Mouse (Mus musculus) heart, embryonic 16.5 days (tissue): ENCODE measurements around the gene Fcgr2b. TPM values are rescaled to one million over a fixed set of nuclear protein-coding genes. Genes with fewer than 3 reads are reported as not detected.

Experiments used
- ATAC-seq: fragments of 200-750 bp; cut with Nextera tagmentation; replicated peaks from 2 replicates; pipeline ENCODE4 v1.8.0; 2017; ENCODE audit warnings: moderate number of reproducible peaks; ENCODE audit not compliant: insufficient read depth, low FRiP score; ENCODE audit errors: extremely low read depth
- H3K27ac ChIP-seq: fragments of 300-500 bp; sonication (generic); 2 replicates; pipeline ENCODE4 v1.5.1; 2014; ENCODE audit warnings: mild to moderate bottlenecking, low read length, control low read depth, moderate library complexity
- H3K27me3 ChIP-seq: fragments of 300-500 bp; sonication (generic); 2 replicates; pipeline ENCODE4 v1.6.1; 2014; ENCODE audit warnings: low read length, mixed read lengths; ENCODE audit not compliant: control insufficient read depth, insufficient read depth
- H3K36me3 ChIP-seq: fragments of 300-500 bp; sonication (generic); 2 replicates; pipeline ENCODE4 v1.6.1; 2014; ENCODE audit not compliant: control insufficient read depth, insufficient read depth
- H3K4me1 ChIP-seq: fragments of 300-500 bp; sonication (generic); 2 replicates; pipeline ENCODE4 v1.6.1; 2014; ENCODE audit warnings: low read length, mixed read lengths; ENCODE audit not compliant: control insufficient read depth, insufficient read depth
- H3K4me2 ChIP-seq: fragments of 300-500 bp; sonication (generic); 2 replicates; pipeline ENCODE4 v1.6.1; 2014; ENCODE audit warnings: low read depth, mild to moderate bottlenecking, control low read depth, low read length
- H3K4me3 ChIP-seq: fragments of 300-500 bp; sonication (generic); 2 replicates; pipeline ENCODE4 v1.5.1; 2014; ENCODE audit warnings: mild to moderate bottlenecking, control low read depth, low read length
- H3K9ac ChIP-seq: fragments of 300-500 bp; sonication (generic); 2 replicates; pipeline ENCODE4 v1.6.1; 2014; ENCODE audit warnings: low read length, control low read depth
- H3K9me3 ChIP-seq: fragments of 300-500 bp; sonication (generic); replicated peaks from 2 replicates; pipeline ENCODE4 v1.6.1; 2016; ENCODE audit warnings: low read length; ENCODE audit not compliant: control insufficient read depth
- WGBS: fragments of 180-500 bp; shearing (Covaris S2); extraction: QIAGEN DNeasy Blood & Tissue Kit; methylation state at CpG from one replicate; pipeline ENCODE4 v1.1.7; 2014; 5-methylcytosine and 5-hydroxymethylcytosine counted together
- polyA plus RNA-seq: library from polyadenylated mRNA; unstranded; fragments of >200 nt; fragmentation: Nextera tagmentation; extraction: Ambion mirVana; gene quantifications from 2 replicates; pipeline ENCODE4 v1.2.1, GENCODE M21; 2015

The Fcgr2b gene
- polyA plus RNA-seq, 1 experiment from 2014 or later: 3.0 TPM

DNA sequence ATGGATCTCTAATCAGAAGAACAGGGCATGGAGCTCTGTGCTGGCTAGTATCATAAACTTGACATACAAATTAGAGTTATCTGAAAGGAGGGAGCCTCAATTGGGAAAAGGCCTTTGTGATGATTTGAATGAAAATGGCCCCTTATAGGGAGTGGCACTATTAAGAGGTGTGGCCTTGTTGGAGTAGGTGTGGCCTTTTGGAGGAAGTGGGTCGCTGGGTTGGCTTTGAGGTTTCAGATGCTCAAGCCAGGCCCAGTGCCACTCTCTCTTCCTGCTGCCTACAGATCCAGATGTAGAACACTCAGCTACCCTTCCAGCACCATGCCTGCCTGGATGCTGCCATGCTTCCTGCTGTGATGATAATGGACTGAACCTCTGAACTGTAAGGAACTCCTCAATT lies 7.8 kb downstream of the Fcgr2b start:
- Histone ChIP-seq H3K4me1 (no peaks in the 10 kb centered on the region), H3K4me3 (no peak overlapping the region), H3K4me2 (no peak overlapping the region), H3K27ac (no peak overlapping the region), H3K9me3 (no peaks in the 10 kb centered on the region), H3K9ac (no peak overlapping the region), H3K27me3 (no peaks in the 10 kb centered on the region), H3K36me3 (no peaks in the 10 kb centered on the region)
- WGBS: 59% methylated on average over 1 of the region's 1 CpGs
- no peak for ATAC-seq

DNA sequence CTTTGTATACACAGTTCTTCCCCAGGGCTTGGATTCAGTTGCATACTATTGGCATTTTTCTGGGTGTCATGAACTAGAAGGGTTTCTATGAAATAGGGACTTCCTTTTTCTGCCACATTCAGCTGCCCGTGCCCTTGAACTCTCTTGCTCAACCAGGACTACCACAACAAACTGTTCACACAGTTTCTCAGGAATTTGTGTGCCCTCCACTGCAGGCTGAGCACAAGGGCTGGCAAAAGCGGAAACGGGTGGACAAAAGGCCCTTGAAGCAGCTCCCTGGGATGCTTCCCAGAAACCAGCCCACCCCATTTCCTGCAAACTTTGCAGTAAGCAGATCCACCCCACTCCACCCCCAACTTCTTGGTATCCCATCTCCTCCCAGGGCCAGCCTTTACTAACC lies 8.8 kb downstream of the Fcgr2b start:
- 64% methylated on average over 3 of the region's 3 CpGs for WGBS
- no peak for ATAC-seq
- H3K27ac ChIP-seq: no peak overlapping the region

GRCm38 (mm10) chr1:170963087-170963486 lies 13.3 kb downstream of the Fcgr2b start:
- no peak overlapping the region for H3K4me2 ChIP-seq
- no peaks in the 10 kb centered on the region for H3K9me3 ChIP-seq
- H3K9ac ChIP-seq: no peak overlapping the region
- no peaks in the 10 kb centered on the region for H3K36me3 ChIP-seq
- H3K4me3 ChIP-seq: no peak overlapping the region
- H3K4me1 ChIP-seq: peaks cover 23% of the 10 kb centered on the region
- H3K27me3 ChIP-seq: no peaks in the 10 kb centered on the region
- WGBS: 55% methylated on average over 7 of the region's 7 CpGs
- ATAC-seq: peak; percentile 66; the same call in 1 of the 2 replicates
- peak overlapping the region; percentile 82; the same call in 1 of the 2 replicates for H3K27ac ChIP-seq

More for the DNA sequence above, 8.8 kb downstream of the Fcgr2b start:
- Histone ChIP-seq H3K9ac (no peak overlapping the region), H3K9me3 (no peaks in the 10 kb centered on the region), H3K4me3 (no peak overlapping the region), H3K4me1 (peaks cover 9% of the 10 kb centered on the region), H3K36me3 (no peaks in the 10 kb centered on the region), H3K27me3 (no peaks in the 10 kb centered on the region), H3K4me2 (no peak overlapping the region)

DNA sequence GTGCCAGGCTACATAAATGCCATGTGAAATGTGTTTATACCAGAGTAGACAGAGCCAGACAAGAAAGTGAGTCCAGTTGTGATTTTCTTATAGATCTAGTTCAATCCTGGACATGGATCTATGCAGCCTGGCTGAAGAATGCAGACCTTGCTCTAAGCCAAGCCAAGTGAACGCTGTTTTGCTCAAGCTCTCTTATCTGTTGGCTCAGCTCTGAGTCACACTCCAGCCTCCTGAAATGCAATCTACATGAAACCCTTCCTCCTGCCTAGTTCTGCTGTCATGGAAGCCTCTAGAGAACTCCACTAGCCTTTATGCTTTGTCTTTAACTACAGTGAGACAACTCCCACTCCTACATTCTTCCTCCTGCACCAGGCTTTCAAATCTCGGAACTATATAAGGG lies 14.0 kb downstream of the Fcgr2b start:
- 19% methylated on average over 2 of the region's 2 CpGs for WGBS
- Histone ChIP-seq H3K27ac (peak overlapping the region; percentile 82), H3K4me1 (peaks cover 23% of the 10 kb centered on the region), H3K27me3 (no peaks in the 10 kb centered on the region), H3K36me3 (no peaks in the 10 kb centered on the region), H3K4me2 (peak overlapping the region; percentile 11; the same call in 1 of the 2 replicates), H3K4me3 (no peak overlapping the region), H3K9me3 (no peaks in the 10 kb centered on the region), H3K9ac (no peak overlapping the region)
- peak; percentile 78 for ATAC-seq

- no peaks in the 10 kb centered on the region for H3K9me3 ChIP-seq
- H3K4me2 ChIP-seq: no peak overlapping the region
- H3K4me1 ChIP-seq: peaks cover 23% of the 10 kb centered on the region
- no peak overlapping the region for H3K27ac ChIP-seq
- H3K4me3 ChIP-seq: no peak overlapping the region
- no peaks in the 10 kb centered on the region for H3K27me3 ChIP-seq
- no peaks in the 10 kb centered on the region for H3K36me3 ChIP-seq
- WGBS: 86% methylated on average over 6 of the region's 6 CpGs
- no peak for ATAC-seq
- no peak overlapping the region for H3K9ac ChIP-seq
These were observed 15.2 kb downstream of the Fcgr2b start for GRCm38 (mm10) chr1:170961101-170961500.

GRCm38 (mm10) chr1:170959791-170960190 lies 16.6 kb downstream of the Fcgr2b start:
- H3K4me2 ChIP-seq: no peak overlapping the region
- peaks cover 23% of the 10 kb centered on the region for H3K4me1 ChIP-seq
- H3K9ac ChIP-seq: no peak overlapping the region
- H3K9me3 ChIP-seq: no peaks in the 10 kb centered on the region
- WGBS: 59% methylated on average over 2 of the region's 2 CpGs
- H3K27ac ChIP-seq: no peak overlapping the region
- no peak overlapping the region for H3K4me3 ChIP-seq
- no peak for ATAC-seq
- H3K36me3 ChIP-seq: no peaks in the 10 kb centered on the region
- H3K27me3 ChIP-seq: no peaks in the 10 kb centered on the region

GRCm38 (mm10) chr1:170958225-170958624 lies 18.1 kb downstream of the Fcgr2b start:
- H3K36me3 ChIP-seq: no peaks in the 10 kb centered on the region
- no peak overlapping the region for H3K4me2 ChIP-seq
- no peaks in the 10 kb centered on the region for H3K27me3 ChIP-seq
- H3K9ac ChIP-seq: no peak overlapping the region
- H3K27ac ChIP-seq: no peak overlapping the region
- H3K4me3 ChIP-seq: no peak overlapping the region
- 47% methylated on average over 3 of the region's 3 CpGs for whole genome bisulfite sequencing
- H3K9me3 ChIP-seq: no peaks in the 10 kb centered on the region
- ATAC-seq: no peak
- peaks cover 21% of the 10 kb centered on the region for H3K4me1 ChIP-seq

- Histone ChIP-seq H3K4me1 (no peaks in the 10 kb centered on the region), H3K27ac (no peak overlapping the region), H3K36me3 (no peaks in the 10 kb centered on the region), H3K4me2 (no peak overlapping the region), H3K27me3 (no peaks in the 10 kb centered on the region), H3K9ac (no peak overlapping the region), H3K4me3 (no peak overlapping the region), H3K9me3 (no peaks in the 10 kb centered on the region)
- ATAC-seq: no peak
- 81% methylated on average over 2 of the region's 2 CpGs for WGBS
These were observed 23.2 kb downstream of the Fcgr2b start for GRCm38 (mm10) chr1:170953192-170953591.

- ATAC-seq: no peak
- WGBS: 43% methylated on average over 3 of the region's 3 CpGs
- Histone ChIP-seq H3K4me2 (no peak overlapping the region), H3K9ac (no peak overlapping the region), H3K27ac (no peak overlapping the region), H3K36me3 (no peaks in the 10 kb centered on the region), H3K9me3 (peaks cover 5% of the 10 kb centered on the region; the same call in 1 of the 2 replicates), H3K4me3 (no peak overlapping the region), H3K4me1 (no peaks in the 10 kb centered on the region), H3K27me3 (no peaks in the 10 kb centered on the region)
These were observed 25.6 kb downstream of the Fcgr2b start for GRCm38 (mm10) chr1:170950772-170951171.
